Mouse (Mus musculus) CH12.LX (cell line): Measurements from ENCODE around the gene Dnaaf5. TPM values are rescaled to one million over a fixed set of nuclear protein-coding genes. Genes with fewer than 3 reads are reported as not detected.

ENCODE experiments used
- DNase-seq: peaks from one replicate; pipeline ENCODE4 v3.0.0-alpha.2; 2013; ENCODE audit errors: extremely low read depth
- H3K27ac ChIP-seq: 2 replicates; pipeline ENCODE4 v1.5.1; 2012; ENCODE audit warnings: low read depth, mild to moderate bottlenecking, control low read depth, moderate library complexity; ENCODE audit not compliant: insufficient read depth
- H3K27me3 ChIP-seq: replicated peaks from 2 replicates; pipeline ENCODE3; 2012; ENCODE audit warnings: inconsistent platforms
- H3K36me3 ChIP-seq, 2 experiments: replicated peaks in 1 of 2; 2 replicates each; pipeline versions ENCODE3 to v1.6.1; 2012; ENCODE audit warnings: inconsistent platforms in 1 of 2, low read length in 1 of 2, mild to moderate bottlenecking in 1 of 2, mixed read lengths in 1 of 2, moderate library complexity in 1 of 2; ENCODE audit not compliant: control insufficient read depth in 1 of 2, insufficient read depth in 1 of 2
- H3K4me1 ChIP-seq, 2 experiments: 2 replicates each; pipeline ENCODE4 v1.6.1; 2012; ENCODE audit warnings: inconsistent platforms in 1 of 2, moderate library complexity in 1 of 2; ENCODE audit not compliant: insufficient read depth in 2 of 2, control insufficient read depth in 1 of 2
- H3K4me2 ChIP-seq: 2 replicates; pipeline ENCODE4 v1.6.1; 2012; ENCODE audit warnings: low read depth, mild to moderate bottlenecking, control low read depth; ENCODE audit not compliant: poor library complexity, insufficient read depth, severe bottlenecking
- H3K4me3 ChIP-seq, 3 experiments: fragments of 150-350 bp in 1 of 3; sonication (generic) in 1 of 3; replicated peaks in 1 of 3; 2 replicates each; pipeline versions ENCODE3 to v1.5.1; 2011 to 2012; ENCODE audit warnings: low read depth in 2 of 3, low read length in 2 of 3, mild to moderate bottlenecking in 2 of 3, moderate library complexity in 2 of 3, control low read depth in 1 of 3, improper control_type of control experiment in 1 of 3, inconsistent platforms in 1 of 3, mixed read lengths in 1 of 3; ENCODE audit not compliant: poor library complexity in 1 of 3
- H3K79me2 ChIP-seq: replicated peaks from 2 replicates; pipeline ENCODE4 v1.6.1; 2012; ENCODE audit warnings: mild to moderate bottlenecking, moderate library complexity; ENCODE audit not compliant: control insufficient read depth, poor library complexity, insufficient read depth, severe bottlenecking; ENCODE audit errors: extremely low read depth
- H3K9ac ChIP-seq: 2 replicates; pipeline ENCODE4 v1.6.1; 2012; ENCODE audit warnings: low read depth, mild to moderate bottlenecking, control low read depth, moderate library complexity; ENCODE audit not compliant: insufficient read depth
- H3K9me3 ChIP-seq: replicated peaks from 2 replicates; pipeline ENCODE3; 2012; ENCODE audit warnings: low read length, inconsistent platforms, mixed read lengths
- BHLHE40 ChIP-seq: IDR thresholded peaks from 2 replicates; pipeline ENCODE4 v1.6.1; 2011; ENCODE audit warnings: mild to moderate bottlenecking, low read depth, low read length, improper control_type of control experiment
- CHD1 ChIP-seq: IDR thresholded peaks from 2 replicates; pipeline ENCODE4 v1.6.1; 2012; ENCODE audit warnings: low read depth, low read length, improper control_type of control experiment, inconsistent platforms
- CHD2 ChIP-seq: IDR thresholded peaks from 2 replicates; pipeline ENCODE4 v1.6.1; 2011; ENCODE audit warnings: low read length, improper control_type of control experiment
- CTCF ChIP-seq, 2 experiments: IDR thresholded peaks in 1 of 2; conservative IDR thresholded peaks in 1 of 2; 2 replicates each; pipeline ENCODE4 v1.5.1; 2011 to 2012; ENCODE audit warnings: low read depth in 2 of 2, low read length in 2 of 2, improper control_type of control experiment in 1 of 2, inconsistent platforms in 1 of 2, mild to moderate bottlenecking in 1 of 2, moderate library complexity in 1 of 2
- E2F4 ChIP-seq: IDR thresholded peaks from 2 replicates; pipeline ENCODE4 v1.6.1; 2011; ENCODE audit warnings: low read depth, low read length, improper control_type of control experiment; ENCODE audit not compliant: insufficient replicate concordance
- EP300 ChIP-seq: IDR thresholded peaks from 2 replicates; pipeline ENCODE4 v1.6.1; 2011; ENCODE audit warnings: low read length, improper control_type of control experiment
- ETS1 ChIP-seq: conservative IDR thresholded peaks from 2 replicates; pipeline ENCODE4 v1.6.1; 2012; ENCODE audit warnings: low read depth, mild to moderate bottlenecking, inconsistent platforms, low read length, improper control_type of control experiment, moderate library complexity
- GABPA ChIP-seq: IDR thresholded peaks from 2 replicates; pipeline ENCODE4 v1.6.1; 2012; ENCODE audit warnings: low read depth, low read length, improper control_type of control experiment, inconsistent platforms; ENCODE audit not compliant: insufficient replicate concordance
- JUN ChIP-seq: IDR thresholded peaks from 2 replicates; pipeline ENCODE4 v1.6.1; 2011; ENCODE audit warnings: low read depth, mild to moderate bottlenecking, low read length, improper control_type of control experiment, moderate library complexity; ENCODE audit not compliant: insufficient read depth
- JUND ChIP-seq: conservative IDR thresholded peaks from 2 replicates; pipeline ENCODE4 v1.6.1; 2011; ENCODE audit warnings: low read depth, low read length, improper control_type of control experiment
- KAT2A ChIP-seq: IDR thresholded peaks from 2 replicates; pipeline ENCODE4 v1.6.1; 2012; ENCODE audit warnings: low read length, improper control_type of control experiment, inconsistent platforms; ENCODE audit not compliant: insufficient replicate concordance
- MAX ChIP-seq: IDR thresholded peaks from 2 replicates; pipeline ENCODE4 v1.6.1; 2011; ENCODE audit warnings: low read length, improper control_type of control experiment
- MAZ ChIP-seq: IDR thresholded peaks from 2 replicates; pipeline ENCODE4 v1.6.1; 2012; ENCODE audit warnings: low read depth, mild to moderate bottlenecking, inconsistent platforms, low read length, improper control_type of control experiment, moderate library complexity
- MXI1 ChIP-seq: IDR thresholded peaks from 2 replicates; pipeline ENCODE4 v1.6.1; 2011; ENCODE audit warnings: mild to moderate bottlenecking, low read depth, low read length, improper control_type of control experiment
- MYC ChIP-seq: IDR thresholded peaks from 2 replicates; pipeline ENCODE4 v1.6.1; 2011; ENCODE audit warnings: low read depth, mild to moderate bottlenecking, improper control_type of control experiment, low read length
- NELFE ChIP-seq: IDR thresholded peaks from 2 replicates; pipeline ENCODE4 v1.6.1; 2011; ENCODE audit warnings: low read depth, low read length, improper control_type of control experiment
- NRF1 ChIP-seq: IDR thresholded peaks from 2 replicates; pipeline ENCODE4 v1.6.1; 2014; ENCODE audit warnings: low read depth, mild to moderate bottlenecking, inconsistent platforms, low read length, improper control_type of control experiment, moderate library complexity
- POLR2A ChIP-seq: IDR thresholded peaks from 2 replicates; pipeline ENCODE4 v1.6.1; 2011; ENCODE audit warnings: low read depth, mild to moderate bottlenecking, improper control_type of control experiment, low read length
- POLR2AphosphoS2 ChIP-seq: IDR thresholded peaks from 2 replicates; pipeline ENCODE4 v1.6.1; 2011; ENCODE audit warnings: low read depth, low read length, improper control_type of control experiment
- RCOR1 ChIP-seq: conservative IDR thresholded peaks from 2 replicates; pipeline ENCODE4 v1.6.1; 2012; ENCODE audit warnings: low read depth, mild to moderate bottlenecking, inconsistent platforms, low read length, improper control_type of control experiment
- SIN3A ChIP-seq: IDR thresholded peaks from 2 replicates; pipeline ENCODE4 v1.6.1; 2012; ENCODE audit warnings: low read length, improper control_type of control experiment, inconsistent platforms
- SMC3 ChIP-seq: IDR thresholded peaks from 2 replicates; pipeline ENCODE4 v1.6.1; 2011; ENCODE audit warnings: low read depth, low read length, improper control_type of control experiment
- TCF12 ChIP-seq: IDR thresholded peaks from 2 replicates; pipeline ENCODE4 v1.6.1; 2014; ENCODE audit warnings: low read depth, mild to moderate bottlenecking, inconsistent platforms, low read length, improper control_type of control experiment
- UBTF ChIP-seq: IDR thresholded peaks from 2 replicates; pipeline ENCODE4 v1.6.1; 2012; ENCODE audit warnings: low read depth, mild to moderate bottlenecking, inconsistent platforms, low read length, improper control_type of control experiment, moderate library complexity
- USF1 ChIP-seq: IDR thresholded peaks from 2 replicates; pipeline ENCODE4 v1.6.1; 2014; ENCODE audit warnings: low read depth, mild to moderate bottlenecking, inconsistent platforms, low read length, improper control_type of control experiment
- USF2 ChIP-seq: conservative IDR thresholded peaks from 2 replicates; pipeline ENCODE4 v1.6.1; 2011; ENCODE audit warnings: low read depth, low read length, improper control_type of control experiment
- ZMIZ1 ChIP-seq: IDR thresholded peaks from 2 replicates; pipeline ENCODE4 v1.6.1; 2012; ENCODE audit warnings: low read depth, mild to moderate bottlenecking, inconsistent platforms, low read length, improper control_type of control experiment
- ZNF384 ChIP-seq: IDR thresholded peaks from 2 replicates; pipeline ENCODE4 v1.6.1; 2012; ENCODE audit warnings: low read depth, low read length, improper control_type of control experiment, inconsistent platforms
- dilution Hi-C: fragments of 300-500 bp; cut with MboI; formaldehyde crosslinking; loops from 2 replicates; pipeline ENCODE4 v1.14.3; 2020; ENCODE audit warnings: low sequenced_read_pairs; ENCODE audit not compliant: extremely low pct_unique_long_range_greater_than_20kb, extremely low pct_ligation_motif_present
- in situ Hi-C: fragments of 300-500 bp; cut with MboI; formaldehyde crosslinking; loops from 3 replicates; pipeline ENCODE4 v1.14.3; 2019; ENCODE audit warnings: low sequenced_read_pairs, low pct_ligation_motif_present, low pct_unique_long_range_greater_than_20kb, mixed read lengths
- polyA plus RNA-seq: library from polyadenylated mRNA; unstranded; fragments of >175 nt; gene quantifications from 2 replicates; pipeline ENCODE4 v1.2.1, GENCODE M21; 2012; ENCODE audit warnings: low read depth; ENCODE audit not compliant: insufficient read length
- total RNA-seq, 2 experiments: library from RNA; depleted of rRNA; stranded (reverse); fragments of 300-350 nt in 1 of 2; fragments of >200 nt in 1 of 2; gene quantifications; 2 replicates each; pipeline ENCODE4 v1.2.3; 2012 to 2014

The Dnaaf5 gene
- total and polyA plus RNA-seq, 3 experiments, result 17.9 to 25.2 (median 21.7) TPM

DNA sequence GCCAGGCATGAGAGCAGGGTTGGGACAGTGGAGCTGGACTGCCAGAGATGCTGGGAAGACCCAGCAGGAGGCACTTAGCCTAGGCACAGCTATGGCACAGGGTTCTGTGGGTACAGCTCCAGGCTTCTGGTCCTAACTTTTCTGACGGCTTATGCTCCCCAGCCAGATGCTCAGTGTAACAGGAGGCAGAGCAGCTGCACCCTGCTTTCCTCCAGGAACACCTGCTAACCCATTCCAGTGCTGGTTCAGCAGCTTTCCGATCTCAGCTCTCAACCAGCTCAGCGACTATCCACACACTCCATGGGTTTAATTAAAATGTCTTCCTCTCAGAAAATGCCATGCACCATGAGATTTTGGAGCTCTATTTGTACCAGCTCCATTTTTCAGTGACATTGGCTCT is 66.8 kb downstream of the Dnaaf5 start:
- dilution Hi-C loops (no loop called here), in situ Hi-C loops (no loop called here)
- Histone ChIP-seq H3K79me2 (no peaks in the 10 kb centered on the region), H3K9me3 (no peaks in the 10 kb centered on the region), H3K27me3 (no peaks in the 10 kb centered on the region), H3K4me3 (no peak overlapping the region), H3K4me1 (no peaks in the 10 kb centered on the region), H3K4me2 (no peak overlapping the region), H3K36me3 (peaks cover 13 to 54% of the 10 kb centered on the region in 2 experiments), H3K9ac (no peak overlapping the region), H3K27ac (no peak overlapping the region)
- TF ChIP-seq JUND, result no peak
- TF ChIP-seq UBTF, result no peak
- TF ChIP-seq USF1, result no peak
- no peak for TF ChIP-seq MAX
- TF ChIP-seq JUN, result no peak
- no peak for TF ChIP-seq E2F4
- no peak for TF ChIP-seq ETS1
- no peak for TF ChIP-seq TCF12
- TF ChIP-seq CTCF (conservative IDR thresholded peaks at IDR 0.05 in 1 of 2, IDR thresholded peaks at IDR 0.05 in 1 of 2; ENCODE audit: low read depth in 2 of 2, low read length in 2 of 2), result no peak
- no peak for TF ChIP-seq SIN3A
- no peak for TF ChIP-seq KAT2A
- TF ChIP-seq BHLHE40, result no peak
- no peak for TF ChIP-seq POLR2AphosphoS2
- TF ChIP-seq NRF1, result no peak
- no peak for TF ChIP-seq MAZ
- no peak for TF ChIP-seq POLR2A
- no peak for TF ChIP-seq CHD1
- TF ChIP-seq CHD2, result no peak
- TF ChIP-seq GABPA, result no peak
- no peak for DNase-seq

DNA sequence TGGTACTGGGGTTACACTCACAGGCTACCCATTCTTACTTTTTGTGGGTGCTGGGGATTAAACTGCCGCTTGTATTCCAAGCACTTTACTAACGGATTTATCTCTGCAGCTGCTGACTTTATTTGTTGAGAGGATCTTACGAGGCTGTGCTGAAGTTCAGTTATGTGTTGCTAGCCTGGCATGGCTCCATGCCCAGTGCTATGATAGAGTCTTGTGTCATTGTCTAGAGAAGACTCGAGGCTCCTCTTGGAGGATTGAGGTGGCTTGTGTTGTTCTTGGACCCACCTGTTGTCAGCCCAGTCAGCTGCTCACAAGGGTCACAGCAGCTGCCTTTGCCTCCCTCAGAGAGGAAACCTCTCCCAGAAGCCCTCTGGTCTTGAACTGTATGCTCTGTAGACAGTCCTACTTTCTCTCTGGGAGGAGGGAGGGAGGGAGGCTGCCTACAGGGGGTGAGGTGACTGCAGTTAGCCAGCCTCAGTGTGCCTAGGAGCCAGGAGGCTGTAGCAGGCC is 70.0 kb downstream of the Dnaaf5 start:
- no peaks in the 10 kb centered on the region for H3K4me1 ChIP-seq
- in situ Hi-C loops (no loop called here), dilution Hi-C loops (no loop called here)
- no peak overlapping the region for H3K27ac ChIP-seq
- H3K4me2 ChIP-seq, result no peak overlapping the region
- H3K9me3 ChIP-seq, result no peaks in the 10 kb centered on the region
- peaks cover 29 to 69% of the 10 kb centered on the region in 2 experiments for H3K36me3 ChIP-seq
- H3K79me2 ChIP-seq, result no peaks in the 10 kb centered on the region
- H3K4me3 ChIP-seq, result no peak overlapping the region
- TF ChIP-seq KAT2A (no peak), NELFE (no peak), CHD2 (no peak), RCOR1 (no peak), ZMIZ1 (no peak), MYC (no peak), EP300 (no peak), MXI1 (no peak), POLR2A (no peak), MAZ (no peak), USF2 (no peak), BHLHE40 (no peak), GABPA (no peak), TCF12 (no peak), ZNF384 (no peak), JUN (no peak), SIN3A (no peak), E2F4 (no peak), SMC3 (no peak)
- no peak for DNase-seq
- no peaks in the 10 kb centered on the region for H3K27me3 ChIP-seq
- no peak overlapping the region for H3K9ac ChIP-seq
